Mouse (Mus musculus): ENCODE data around the gene Creb3l2.

DNA sequence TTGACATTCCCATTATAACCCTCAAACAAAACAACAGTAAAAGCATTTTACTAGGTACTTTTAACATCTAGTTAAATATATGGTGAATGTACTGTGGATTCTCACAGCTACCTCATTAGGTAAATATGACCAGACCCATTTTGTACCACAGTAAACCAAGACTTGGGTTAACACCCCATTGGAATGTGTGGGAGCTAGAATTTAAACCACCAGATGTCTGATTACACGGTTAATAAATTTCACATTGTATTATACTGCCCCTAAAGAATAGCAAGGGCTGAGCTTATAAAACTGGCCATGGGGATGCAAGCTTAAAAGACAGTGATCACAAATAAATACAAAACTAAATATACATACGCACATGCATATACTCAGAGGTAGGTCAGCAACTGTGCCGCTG, 34.1 kb downstream of the Creb3l2 start:
- TF ChIP-seq CTCF (IDR thresholded peaks at IDR 0.05; ENCODE audit: insufficient read depth, low read length), result no peak
- no peak for TF ChIP-seq POLR2A (IDR thresholded peaks at IDR 0.05; ENCODE audit: borderline replicate concordance, extremely low read depth, low read depth, low read length)
